Mouse (Mus musculus): ENCODE results near the gene Kif23.

The Kif23 gene

GRCm38 (mm10) chr9:61945973-61946611 lies 482 bp downstream of the Kif23 start:
- peak; percentile 70 for DNase-seq

- DNase-seq: no peak
Measured at GRCm38 (mm10) chr9:61941054-61941453, 5.5 kb downstream of the Kif23 start.

- DNase-seq: no peak
Measured at GRCm38 (mm10) chr9:61933333-61933732, 13.2 kb downstream of the Kif23 start.

GRCm38 (mm10) chr9:61932009-61932408 lies 14.6 kb downstream of the Kif23 start:
- DNase-seq: no peak

- DNase-seq: no peak
Measured at GRCm38 (mm10) chr9:61925086-61925660, 21.4 kb downstream of the Kif23 start.

- no peak for DNase-seq
Measured at GRCm38 (mm10) chr9:61920331-61920730, 26.2 kb downstream of the Kif23 start.

GRCm38 (mm10) chr9:61919464-61919863 lies 27.1 kb downstream of the Kif23 start:
- no peak for DNase-seq

GRCm38 (mm10) chr9:61917436-61917835 lies 29.1 kb downstream of the Kif23 start:
- DNase-seq: no peak

GRCm38 (mm10) chr9:61916986-61917385 lies 29.6 kb downstream of the Kif23 start:
- DNase-seq: no peak

GRCm38 (mm10) chr9:61915393-61916005 lies 31.1 kb downstream of the Kif23 start:
- no peak for DNase-seq

- DNase-seq: no peak
Measured at GRCm38 (mm10) chr9:61914917-61915300, 31.7 kb downstream of the Kif23 start.

- DNase-seq: peak; percentile 98
Measured at GRCm38 (mm10) chr9:61914203-61914916, 32.2 kb downstream of the Kif23 start, which contains the start of gene Rplp1. TSS of gene Rplp1 (minus strand) at chr9:61914542.

GRCm38 (mm10) chr9:61911300-61912128 lies 35.1 kb downstream of the Kif23 start:
- no peak for DNase-seq

GRCm38 (mm10) chr9:61910526-61911256 lies 35.9 kb downstream of the Kif23 start:
- peak; percentile 74 for DNase-seq

GRCm38 (mm10) chr9:61909633-61910032 lies 36.9 kb downstream of the Kif23 start:
- DNase-seq: no peak

- DNase-seq: no peak
Measured at GRCm38 (mm10) chr9:61908832-61909407, 37.7 kb downstream of the Kif23 start.

- no peak for DNase-seq
Measured at GRCm38 (mm10) chr9:61908341-61908740, 38.2 kb downstream of the Kif23 start.

- DNase-seq: no peak
Measured at GRCm38 (mm10) chr9:61907621-61908295, 38.8 kb downstream of the Kif23 start.

- DNase-seq: peak; percentile 57
Measured at GRCm38 (mm10) chr9:61906912-61907311, 39.7 kb downstream of the Kif23 start.

- DNase-seq: no peak
Measured at GRCm38 (mm10) chr9:61905576-61905975, 41.0 kb downstream of the Kif23 start.

- no peak for DNase-seq
Measured at GRCm38 (mm10) chr9:61904201-61904600, 42.4 kb downstream of the Kif23 start.

Measured in embryo, embryonic 11 days (tissue).